Mouse (Mus musculus) lung, embryonic 14.5 days (tissue): ENCODE data around the gene Olfr834. TPM values are rescaled to one million over a fixed set of nuclear protein-coding genes. Genes with fewer than 3 reads are reported as not detected.

Source experiments
- ATAC-seq: fragments of 200-750 bp; cut with Nextera tagmentation; 2 replicates; pipeline ENCODE4 v1.8.0; 2017; ENCODE audit warnings: mild to moderate bottlenecking, moderate TSS enrichment, moderate library complexity; ENCODE audit not compliant: insufficient read depth
- DNase-seq: peaks from one replicate; pipeline ENCODE4 v3.0.0-alpha.2; 2015
- H3K27ac ChIP-seq: fragments of 300-500 bp; sonication (generic); 2 replicates; pipeline ENCODE4 v1.5.1; 2014; ENCODE audit warnings: low read depth, mild to moderate bottlenecking, moderate library complexity
- H3K27me3 ChIP-seq: fragments of 300-500 bp; sonication (generic); 2 replicates; pipeline ENCODE4 v1.6.1; 2014; ENCODE audit warnings: low read length, control low read depth; ENCODE audit not compliant: insufficient read depth
- H3K36me3 ChIP-seq: fragments of 300-500 bp; sonication (generic); 2 replicates; pipeline ENCODE4 v1.6.1; 2014; ENCODE audit warnings: control low read depth; ENCODE audit not compliant: insufficient read depth
- H3K4me1 ChIP-seq: fragments of 300-500 bp; sonication (generic); 2 replicates; pipeline ENCODE4 v1.6.1; 2014; ENCODE audit warnings: antibody characterized with exemption, control low read depth; ENCODE audit not compliant: insufficient read depth
- H3K4me2 ChIP-seq: fragments of 300-500 bp; sonication (generic); 2 replicates; pipeline ENCODE4 v1.6.1; 2014; ENCODE audit warnings: mild to moderate bottlenecking
- H3K4me3 ChIP-seq: fragments of 300-500 bp; sonication (generic); 2 replicates; pipeline ENCODE4 v1.5.1; 2014; ENCODE audit warnings: low read depth, low read length
- H3K9ac ChIP-seq: fragments of 300-500 bp; sonication (generic); 2 replicates; pipeline ENCODE4 v1.6.1; 2014
- H3K9me3 ChIP-seq: fragments of 300-500 bp; sonication (generic); 2 replicates; pipeline ENCODE4 v1.6.1; 2016; ENCODE audit warnings: low read depth, low read length, control low read depth
- CTCF ChIP-seq: IDR thresholded peaks from 2 replicates; pipeline ENCODE4 v1.5.1; 2016; ENCODE audit warnings: antibody characterized with exemption, low read depth
- WGBS: fragments of 180-500 bp; shearing (Covaris S2); extraction: QIAGEN DNeasy Blood & Tissue Kit; methylation state at CpG from one replicate; pipeline ENCODE4 v1.1.7; 2014; 5-methylcytosine and 5-hydroxymethylcytosine counted together
- polyA plus RNA-seq: library from polyadenylated mRNA; unstranded; fragments of >200 nt; fragmentation: Nextera tagmentation; extraction: Ambion mirVana; gene quantifications from 2 replicates; pipeline ENCODE4 v1.2.1, GENCODE M21; 2014

The Olfr834 gene
- not detected in 2 replicates for polyA plus RNA-seq

- Histone ChIP-seq H3K4me1 (no peaks in the 10 kb centered on the region), H3K27ac (no peak within 1 kb of the TSS), H3K4me2 (no peak within 1 kb of the TSS), H3K9me3 (no peaks in the 10 kb centered on the region), H3K27me3 (no peaks in the 10 kb centered on the region), H3K9ac (no peak within 1 kb of the TSS), H3K4me3 (no peak within 1 kb of the TSS), H3K36me3 (no peaks in the 10 kb centered on the region)
- TF ChIP-seq CTCF: no peak
- WGBS: 76% methylated on average over 3 of the region's 3 CpGs
- DNase-seq (no peak), ATAC-seq (no peak)
Measured at GRCm38 (mm10) chr9:18987690-18988089, at the start of gene Olfr834. Gene Olfr834 (plus strand): TSS chr9:18987990.

GRCm38 (mm10) chr9:18962021-18962420 lies 25.8 kb upstream of the Olfr834 start:
- ATAC-seq (no peak), DNase-seq (no peak)
- no peak for TF ChIP-seq CTCF
- Histone ChIP-seq H3K9ac (no peak overlapping the region), H3K4me2 (no peak overlapping the region), H3K9me3 (no peaks in the 10 kb centered on the region), H3K27me3 (no peaks in the 10 kb centered on the region), H3K27ac (no peak overlapping the region), H3K4me3 (no peak overlapping the region), H3K36me3 (no peaks in the 10 kb centered on the region), H3K4me1 (no peaks in the 10 kb centered on the region)

- no peak within 1 kb of the TSS for H3K4me2 ChIP-seq
- DNase-seq (no peak), ATAC-seq (no peak)
- no peak for TF ChIP-seq CTCF
- 38% methylated on average over 1 of the region's 1 CpGs for WGBS
- H3K27me3 ChIP-seq: no peaks in the 10 kb centered on the region
- H3K4me3 ChIP-seq: no peak within 1 kb of the TSS
- H3K4me1 ChIP-seq: no peaks in the 10 kb centered on the region
- no peak within 1 kb of the TSS for H3K9ac ChIP-seq
- H3K36me3 ChIP-seq: no peaks in the 10 kb centered on the region
- no peak within 1 kb of the TSS for H3K27ac ChIP-seq
- no peaks in the 10 kb centered on the region; the same call in 1 of the 2 replicates for H3K9me3 ChIP-seq
Measured at GRCm38 (mm10) chr9:19032435-19032834, 44.6 kb downstream of the Olfr834 start, which contains the start of gene Olfr835. Gene Olfr835 (plus strand): TSS chr9:19032735.

Other genes with a start within 250 kb of the Olfr834 start
- not detected in 2 replicates for gene Olfr24, start 224.0 kb upstream of the Olfr834 start, polyA plus RNA-seq
- gene Olfr828, start 168.5 kb upstream of the Olfr834 start, polyA plus RNA-seq: not detected in 2 replicates
- gene Olfr829, start 133.1 kb upstream of the Olfr834 start, polyA plus RNA-seq: not detected in 2 replicates
- gene Olfr830, start 113.3 kb upstream of the Olfr834 start, polyA plus RNA-seq: not detected in 2 replicates
- gene Olfr832, start 50.9 kb upstream of the Olfr834 start, polyA plus RNA-seq: not detected in 2 replicates
- not detected in 2 replicates for gene Olfr835, start 44.7 kb downstream of the Olfr834 start, polyA plus RNA-seq
- not detected in 2 replicates for gene Olfr836, start 132.4 kb downstream of the Olfr834 start, polyA plus RNA-seq
- not detected in 2 replicates for gene Olfr837, start 148.3 kb downstream of the Olfr834 start, polyA plus RNA-seq
- not detected in 2 replicates for gene Olfr839-ps1, start 189.3 kb downstream of the Olfr834 start, polyA plus RNA-seq